Mouse (Mus musculus) heart, postnatal 14 days (tissue): ENCODE data around the gene Pik3r2. TPM values are rescaled to one million over a fixed set of nuclear protein-coding genes. Genes with fewer than 3 reads are reported as not detected.

Source experiments
- DNase-seq, 2 experiments: peaks; one replicate each; pipeline ENCODE4 v3.0.0; 2021 to 2022
- intact Hi-C: fragments of 180-260 bp; cut with DNase I; formaldehyde crosslinking; loops from one replicate; pipeline ENCODE4 v1.15.1; 2025
- total RNA-seq, 2 experiments: library from RNA; stranded (reverse); gene quantifications; 2 replicates each; pipeline ENCODE4 v1.2.3; 2021

Gene Pik3r2
- total RNA-seq, 2 experiments from 2014 or later, result 31.4 to 33.1 TPM

DNA sequence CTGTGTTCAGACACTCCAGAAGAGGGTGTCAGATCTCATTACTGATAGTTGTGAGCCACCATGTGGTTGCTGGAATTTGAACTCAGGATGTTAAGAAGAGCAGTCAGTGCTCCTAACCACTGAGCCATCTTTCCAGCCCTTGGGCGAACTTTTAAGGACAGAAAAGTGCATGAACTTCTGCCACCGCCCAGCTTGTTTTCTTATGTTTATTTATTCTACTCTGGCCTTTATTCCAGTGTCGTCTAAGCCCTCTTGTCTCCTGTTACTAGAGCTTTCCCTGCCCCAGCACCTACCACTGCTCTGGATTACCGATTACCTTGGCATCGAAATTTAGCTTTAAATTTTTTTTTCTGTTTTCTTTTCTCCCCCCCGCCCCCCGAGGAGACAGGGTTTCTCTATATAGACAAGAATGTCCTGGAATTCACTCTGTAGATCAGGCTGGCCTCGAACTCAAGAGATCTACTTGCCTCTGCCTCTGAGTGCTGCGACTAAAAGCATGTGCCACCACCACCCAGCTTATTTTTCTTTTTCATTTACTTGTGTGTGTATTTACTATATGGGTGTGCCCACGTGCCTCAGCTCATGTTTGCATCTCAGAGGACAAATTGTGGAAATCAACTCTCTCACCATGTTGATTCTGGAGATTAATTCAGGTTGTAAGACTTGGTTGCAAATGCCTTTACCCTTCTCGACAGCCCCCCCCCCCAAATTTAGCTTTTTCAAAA, 26.4 kb upstream of the Pik3r2 start:
- intact Hi-C loops, result no loop called here

DNA sequence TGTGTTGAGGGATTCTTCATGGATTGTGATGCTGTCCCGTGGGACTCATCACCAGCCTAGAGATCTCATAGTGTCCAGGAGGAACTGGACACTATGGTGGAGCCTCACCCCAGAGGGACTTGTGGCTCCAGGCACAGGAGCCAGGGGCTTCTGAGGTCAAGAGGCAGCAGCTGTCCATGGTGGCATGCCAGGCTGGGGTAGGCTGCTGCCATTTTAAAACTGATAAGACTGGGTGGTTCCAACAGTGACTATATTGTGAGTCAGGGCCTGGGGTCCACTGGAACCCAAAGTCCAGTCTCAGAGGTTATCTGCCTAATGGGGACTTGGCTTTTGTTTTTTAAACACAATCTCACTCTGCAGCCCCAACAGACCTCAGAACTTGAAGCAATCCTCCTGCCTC, 25.3 kb upstream of the Pik3r2 start:
- no peak for DNase-seq
- intact Hi-C loops, result no loop called here

More for the DNA sequence above, 26.4 kb upstream of the Pik3r2 start:
- no peak for DNase-seq

DNA sequence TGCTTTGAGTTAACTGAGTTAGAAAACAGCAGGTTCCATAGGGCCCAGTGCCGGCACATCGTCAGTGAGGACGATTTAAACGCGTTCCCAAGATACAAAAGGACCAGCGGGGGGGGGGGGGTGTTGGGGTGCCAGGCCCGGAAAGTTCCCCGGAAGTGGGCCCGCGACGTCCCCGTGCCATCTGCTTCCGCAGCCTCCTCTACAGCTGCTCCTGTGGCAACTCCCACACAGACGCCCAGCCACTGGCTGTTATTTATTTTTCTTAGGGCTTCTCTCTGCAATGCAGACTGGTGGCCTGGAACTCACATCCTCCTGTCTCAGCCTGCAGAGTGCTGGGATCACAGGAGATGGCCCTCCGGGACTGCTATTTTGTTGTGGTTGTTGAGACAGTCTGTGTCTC, 24.6 kb upstream of the Pik3r2 start:
- DNase-seq, result no peak
- intact Hi-C loops, result no loop called here

DNA sequence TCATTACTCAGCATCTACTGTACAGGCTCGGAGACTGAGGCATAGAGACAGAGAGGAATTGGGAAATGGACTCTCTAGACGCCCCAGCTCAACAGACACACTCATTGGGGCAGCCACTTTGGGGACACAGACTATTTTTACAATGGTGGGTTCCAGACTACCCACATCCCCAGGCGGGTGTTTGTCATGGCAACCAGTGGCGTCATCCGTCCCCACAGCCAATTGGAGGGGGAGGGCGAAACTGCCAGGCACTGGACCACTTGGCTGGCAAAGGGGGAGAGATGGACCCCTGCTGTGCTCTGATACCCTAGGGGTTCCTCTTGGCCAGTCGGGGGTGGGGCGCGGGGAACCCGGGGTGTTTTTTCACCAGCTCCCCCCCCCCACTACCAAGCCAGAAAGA, 24.1 kb upstream of the Pik3r2 start:
- intact Hi-C loops, result no loop called here
- no peak for DNase-seq

DNA sequence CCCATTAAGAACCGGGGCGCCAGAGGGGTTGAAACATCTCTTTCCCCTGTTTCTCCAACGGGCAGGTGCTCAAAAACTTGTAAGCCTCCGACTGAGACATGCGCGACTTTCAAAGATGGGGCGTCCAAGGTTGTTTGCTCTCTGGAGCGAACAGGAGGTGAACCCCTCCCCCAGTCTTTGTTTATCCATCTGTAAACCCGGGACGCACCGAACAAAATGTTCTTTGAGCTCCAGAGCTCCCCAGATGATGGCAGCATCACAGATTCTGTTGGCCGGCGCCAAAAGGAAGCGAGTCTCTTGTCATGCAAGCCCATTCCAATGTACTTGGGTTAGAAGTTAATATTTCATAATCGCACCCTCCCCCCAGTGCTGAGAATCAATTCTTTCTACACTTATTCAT, 21.8 kb upstream of the Pik3r2 start:
- intact Hi-C loops, result no loop called here
- peak in 1 of 2 experiments; percentile 58 for DNase-seq

DNA sequence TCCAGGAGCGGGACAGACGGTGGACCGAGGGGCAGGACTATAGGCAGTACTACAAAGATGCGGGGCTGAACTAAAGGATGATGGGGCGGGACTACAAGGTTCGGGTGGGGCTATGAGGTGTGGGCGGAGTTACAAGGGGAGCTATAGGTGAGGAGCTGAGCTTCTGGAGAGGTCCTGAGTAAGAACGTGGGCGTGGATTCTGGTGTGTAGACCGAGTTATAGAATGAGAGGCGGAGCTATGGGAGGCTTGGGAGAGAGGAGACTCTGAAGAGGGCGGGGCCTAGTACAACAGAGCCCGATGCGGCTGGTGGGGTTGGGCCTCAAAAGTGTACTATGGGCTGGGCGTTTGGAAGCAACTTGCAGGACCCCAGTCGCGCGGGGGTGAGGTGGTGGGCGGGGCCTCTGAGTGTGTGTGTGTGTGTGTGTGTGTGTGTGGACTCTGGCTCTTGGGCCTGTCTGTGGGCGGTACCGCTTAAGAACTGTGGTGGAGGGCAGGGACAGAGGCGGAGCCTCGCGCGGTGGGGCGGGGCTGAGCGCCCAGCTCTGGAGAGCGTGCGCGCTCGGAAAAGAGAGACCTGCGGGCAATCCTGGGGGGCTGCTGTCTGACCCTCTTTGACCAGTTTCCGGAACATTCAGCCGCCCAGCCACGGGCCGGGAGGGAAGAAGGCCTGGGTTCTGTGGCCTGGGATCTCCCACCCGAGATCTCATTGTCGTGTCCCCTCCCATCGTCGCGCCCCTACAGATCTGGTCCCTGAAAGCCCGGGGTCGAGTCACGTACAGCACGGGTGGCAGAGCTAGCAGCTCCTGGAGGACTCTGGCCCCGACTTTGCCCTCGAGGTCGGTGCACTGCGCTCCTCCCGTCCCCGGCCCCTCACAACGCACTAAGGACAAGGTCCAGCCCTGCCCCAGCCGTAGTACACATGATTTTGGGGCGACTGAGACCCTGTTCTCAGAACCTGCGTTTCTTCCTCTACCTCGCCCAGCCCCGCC, 20.9 kb upstream of the Pik3r2 start:
- peak; percentile 88 for DNase-seq
- intact Hi-C loops, result no loop called here

DNA sequence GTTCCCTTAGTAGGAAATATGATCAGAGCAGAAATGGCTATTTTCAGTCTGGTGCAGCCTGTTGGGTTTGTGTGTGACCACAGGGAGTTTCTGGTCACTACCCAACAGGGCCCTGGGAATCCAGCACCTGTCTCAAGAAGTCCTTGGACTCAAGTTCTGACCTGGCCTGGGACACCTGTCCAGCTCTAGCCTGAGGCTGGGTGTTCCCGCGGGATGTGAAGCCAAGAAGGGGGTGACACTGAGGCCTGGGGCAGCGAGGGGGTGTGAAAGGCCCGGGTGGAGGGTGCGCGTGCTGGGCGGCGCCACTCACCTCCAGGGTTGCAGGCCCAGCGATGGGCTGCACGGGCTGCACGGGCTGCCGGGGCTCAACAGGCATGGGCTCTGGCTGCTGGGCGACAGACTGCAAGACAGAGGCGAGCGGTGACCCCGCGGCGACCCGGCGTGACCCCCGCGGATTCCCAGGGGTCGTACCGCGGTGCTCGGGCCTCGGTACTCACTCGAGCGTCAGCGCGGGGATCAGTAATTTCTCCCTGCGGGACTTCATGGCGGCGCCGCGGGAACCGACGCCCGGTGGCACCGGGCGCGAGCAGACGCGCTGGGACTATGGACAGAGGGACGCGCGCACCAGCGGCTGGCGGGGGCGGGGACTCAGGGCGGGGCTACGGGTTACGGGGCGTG, 20.0 kb upstream of the Pik3r2 start:
- peak; percentile 83 for DNase-seq
- intact Hi-C loops, result no loop called here

DNA sequence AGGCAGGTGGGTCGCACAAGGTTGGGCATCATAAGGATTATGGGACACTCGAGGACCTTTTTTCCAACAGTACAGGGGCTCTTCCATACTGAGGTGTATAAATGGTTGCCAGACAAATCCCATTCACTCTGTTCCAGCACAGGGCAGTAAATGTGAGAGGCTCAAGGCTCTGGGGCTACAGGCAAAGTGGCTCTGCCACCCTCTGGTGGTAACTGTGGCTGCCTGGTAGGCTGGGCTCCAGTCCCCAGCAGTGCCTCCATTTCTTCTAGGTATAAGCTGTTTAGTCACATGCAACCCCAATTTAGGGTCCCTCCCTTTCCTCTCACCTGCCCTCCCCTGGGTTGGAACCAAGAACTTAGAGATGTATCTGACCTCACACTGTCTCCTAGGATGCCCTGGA, 18.9 kb upstream of the Pik3r2 start:
- intact Hi-C loops, result no loop called here
- no peak for DNase-seq

DNA sequence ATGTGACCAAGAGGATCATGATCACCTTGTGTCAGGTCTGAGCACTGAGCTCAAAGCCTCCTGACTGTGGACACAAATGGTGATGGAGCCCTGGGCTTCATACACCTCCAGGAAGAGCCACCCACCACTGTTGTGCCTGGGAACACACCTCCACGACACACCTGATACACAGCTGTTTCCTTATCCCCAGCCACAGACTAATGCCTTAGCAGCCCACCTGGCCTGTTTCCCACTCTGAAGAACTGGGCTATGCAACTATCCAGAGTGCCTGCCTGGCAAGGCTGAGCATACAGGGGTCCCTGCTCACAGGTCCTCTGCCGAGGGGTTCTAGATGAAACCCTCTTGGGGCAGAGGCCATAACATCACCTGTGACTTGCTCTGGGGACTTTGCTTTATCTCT, 17.7 kb upstream of the Pik3r2 start:
- no peak for DNase-seq
- intact Hi-C loops, result no loop called here

DNA sequence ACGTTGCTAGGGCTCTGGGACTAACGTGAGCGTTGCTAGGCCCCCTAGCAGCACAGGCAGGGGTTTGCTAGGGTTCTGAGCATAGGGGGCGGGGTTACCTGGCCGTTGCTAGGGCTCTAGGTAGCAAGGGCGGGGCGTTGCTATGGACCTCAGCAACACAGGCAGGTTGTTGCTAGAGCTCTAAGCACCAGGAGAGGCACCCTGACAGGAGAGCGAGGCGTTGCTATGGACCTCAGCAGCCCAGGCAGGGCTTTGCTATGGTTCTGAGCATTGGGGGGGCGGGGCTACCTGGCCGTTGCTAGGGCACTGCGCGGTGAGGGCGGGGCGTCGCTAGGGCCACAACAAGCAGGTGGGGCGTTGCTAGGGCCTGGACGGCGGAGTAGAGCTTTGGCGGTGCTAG, 16.2 kb upstream of the Pik3r2 start:
- no peak for DNase-seq
- intact Hi-C loops, result no loop called here

DNA sequence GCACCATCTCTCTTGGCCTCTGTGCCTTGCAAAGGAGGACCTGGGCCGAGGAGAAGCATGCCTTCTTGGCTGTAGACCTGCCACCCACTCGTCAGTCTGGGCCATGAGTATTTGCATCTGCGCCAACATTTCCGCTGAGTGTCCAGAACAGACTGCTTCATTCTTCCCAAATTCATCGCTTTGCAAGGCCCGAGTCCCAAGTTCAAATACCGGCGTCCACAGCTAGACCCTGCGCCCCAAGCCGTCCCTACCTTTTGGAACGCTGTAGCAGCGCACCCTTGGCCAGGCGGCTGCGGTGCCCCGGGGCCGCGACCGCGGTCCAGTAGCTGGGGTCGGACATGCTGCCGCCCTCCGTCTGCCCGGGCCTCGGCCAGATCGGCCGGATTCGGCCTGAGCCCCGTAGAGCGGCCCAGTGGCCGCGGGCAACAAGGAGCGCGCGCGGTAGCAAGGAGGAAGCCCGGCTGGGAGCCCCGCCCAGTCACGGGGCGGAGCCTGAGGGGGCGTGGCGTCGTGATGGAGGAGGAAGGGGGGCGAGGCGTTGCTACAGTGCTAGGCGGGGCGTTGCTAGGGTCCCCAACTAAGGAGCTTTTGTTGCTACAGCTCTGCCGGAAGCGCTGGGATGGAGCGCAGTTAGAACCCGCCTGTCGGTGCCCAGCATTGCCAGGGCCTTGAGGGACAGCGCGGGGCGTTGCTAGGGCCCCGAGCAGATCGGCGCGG, 15.6 kb upstream of the Pik3r2 start:
- peak; percentile 97 to 99 for DNase-seq
- intact Hi-C loops, result no loop called here

DNA sequence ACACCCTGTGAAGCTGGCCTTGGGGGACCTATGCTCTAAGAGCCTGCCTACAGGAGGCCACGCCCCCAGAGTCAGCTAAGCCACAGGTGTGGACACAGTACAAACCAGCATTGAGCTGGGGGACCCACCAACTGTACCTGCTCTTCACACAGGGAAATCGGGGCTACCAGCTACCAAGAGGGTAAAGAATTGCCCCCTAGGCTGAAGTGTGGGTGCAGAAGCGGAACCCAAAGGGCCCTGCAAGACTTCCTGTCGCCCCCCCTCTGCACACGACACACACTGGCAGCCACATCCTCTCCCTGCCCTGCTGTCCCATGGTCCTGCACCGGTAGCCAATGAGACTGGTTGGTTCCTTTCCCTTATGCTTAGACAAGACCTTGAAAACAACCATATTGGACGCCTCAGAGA, 14.8 kb upstream of the Pik3r2 start:
- intact Hi-C loops, result no loop called here
- no peak for DNase-seq

DNA sequence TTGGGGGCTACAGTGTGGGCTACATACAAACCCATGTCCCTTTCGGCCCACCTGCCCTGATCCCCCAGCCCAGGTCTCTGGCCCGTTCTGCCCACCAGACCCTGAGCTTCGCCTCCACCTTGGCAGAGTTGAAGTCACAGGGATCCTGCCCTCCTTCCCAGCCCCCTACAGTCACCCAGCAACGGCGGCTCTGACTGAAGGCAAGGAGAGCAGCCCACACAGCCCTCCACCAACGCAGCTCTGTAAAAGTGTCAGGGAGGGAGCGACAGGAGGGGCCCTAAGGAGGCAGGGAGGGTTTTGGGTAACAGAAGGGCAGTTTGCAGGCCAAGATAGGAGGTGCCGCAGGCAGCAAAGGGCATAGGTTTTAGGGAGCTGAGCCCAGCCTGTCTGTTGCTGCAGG, 14.3 kb upstream of the Pik3r2 start:
- intact Hi-C loops, result no loop called here

DNA sequence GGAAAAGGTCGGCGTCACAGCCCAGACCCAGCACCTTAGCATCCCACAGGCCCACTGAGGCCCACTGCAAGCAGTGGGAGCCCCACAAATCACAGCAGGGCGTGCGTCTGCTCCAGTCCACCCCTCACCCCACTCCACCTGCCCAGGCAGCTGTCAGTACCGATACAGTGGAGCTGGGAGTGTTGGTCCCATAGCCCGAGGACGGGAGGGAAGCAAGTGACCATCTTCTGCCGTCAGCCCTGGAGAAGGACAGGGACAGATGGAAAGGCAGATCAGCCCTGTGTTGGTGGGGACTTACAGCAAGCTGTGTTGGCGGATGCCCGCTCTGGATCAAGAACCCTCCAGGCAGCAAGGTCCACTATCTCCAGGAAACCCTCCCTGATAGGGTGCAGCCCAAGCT, 12.5 kb upstream of the Pik3r2 start:
- DNase-seq, result no peak
- intact Hi-C loops, result no loop called here

More for the DNA sequence above, 14.3 kb upstream of the Pik3r2 start:
- no peak for DNase-seq

DNA sequence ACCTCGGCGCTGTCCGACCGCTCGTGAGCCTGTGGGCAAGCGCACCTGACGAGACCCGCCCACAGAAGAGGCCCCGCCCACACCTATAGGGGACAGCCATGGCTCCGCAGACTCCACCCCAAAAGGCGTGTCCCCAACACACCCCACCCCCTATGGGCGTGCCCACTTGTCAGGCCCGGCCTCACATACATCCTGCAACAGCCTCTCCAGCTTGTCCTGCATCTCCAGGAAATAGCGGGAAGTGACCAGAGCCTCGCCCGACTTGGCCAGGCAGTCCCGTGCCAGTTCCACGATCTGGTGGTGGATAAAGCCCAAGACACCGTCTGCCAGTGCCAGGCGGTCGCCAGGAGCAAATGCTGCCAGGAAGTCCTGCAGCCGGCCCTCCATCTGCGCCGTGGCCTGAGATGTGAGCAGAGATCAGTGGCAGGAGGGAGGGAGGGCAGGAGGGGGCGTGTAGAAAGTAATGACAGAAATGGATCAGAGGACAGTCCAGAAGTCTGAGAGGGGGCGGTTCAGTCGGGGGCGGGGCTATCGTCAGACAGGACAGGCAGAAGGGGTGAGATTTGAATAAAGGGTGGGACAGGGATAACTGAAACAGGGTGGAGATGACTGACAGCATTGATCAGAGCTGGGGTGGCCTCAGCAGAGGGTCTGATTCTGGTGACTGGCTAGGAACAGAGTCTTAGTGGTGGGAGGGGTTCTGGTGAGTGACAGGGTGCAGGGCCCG, 11.6 kb upstream of the Pik3r2 start:
- no peak for DNase-seq
- intact Hi-C loops, result no loop called here

DNA sequence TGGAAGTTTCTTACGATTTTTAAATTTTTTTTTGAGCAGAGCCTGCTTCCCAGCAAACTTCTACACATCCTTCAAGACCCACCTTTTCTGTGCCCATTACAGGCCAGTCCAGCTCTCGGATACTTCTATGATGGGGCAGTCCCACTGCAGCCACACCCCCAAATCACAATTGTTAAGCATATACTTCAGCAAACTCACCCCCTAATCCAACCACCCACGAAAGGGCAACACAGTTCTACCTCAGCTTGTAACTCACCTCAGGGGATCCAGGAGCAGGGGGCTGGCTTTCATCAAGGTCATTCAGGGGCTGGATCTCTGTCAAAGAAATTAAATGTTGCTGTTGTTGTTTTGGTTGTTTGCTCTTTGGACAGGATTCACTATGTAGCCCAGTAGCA, 10.5 kb upstream of the Pik3r2 start:
- no peak for DNase-seq

DNA sequence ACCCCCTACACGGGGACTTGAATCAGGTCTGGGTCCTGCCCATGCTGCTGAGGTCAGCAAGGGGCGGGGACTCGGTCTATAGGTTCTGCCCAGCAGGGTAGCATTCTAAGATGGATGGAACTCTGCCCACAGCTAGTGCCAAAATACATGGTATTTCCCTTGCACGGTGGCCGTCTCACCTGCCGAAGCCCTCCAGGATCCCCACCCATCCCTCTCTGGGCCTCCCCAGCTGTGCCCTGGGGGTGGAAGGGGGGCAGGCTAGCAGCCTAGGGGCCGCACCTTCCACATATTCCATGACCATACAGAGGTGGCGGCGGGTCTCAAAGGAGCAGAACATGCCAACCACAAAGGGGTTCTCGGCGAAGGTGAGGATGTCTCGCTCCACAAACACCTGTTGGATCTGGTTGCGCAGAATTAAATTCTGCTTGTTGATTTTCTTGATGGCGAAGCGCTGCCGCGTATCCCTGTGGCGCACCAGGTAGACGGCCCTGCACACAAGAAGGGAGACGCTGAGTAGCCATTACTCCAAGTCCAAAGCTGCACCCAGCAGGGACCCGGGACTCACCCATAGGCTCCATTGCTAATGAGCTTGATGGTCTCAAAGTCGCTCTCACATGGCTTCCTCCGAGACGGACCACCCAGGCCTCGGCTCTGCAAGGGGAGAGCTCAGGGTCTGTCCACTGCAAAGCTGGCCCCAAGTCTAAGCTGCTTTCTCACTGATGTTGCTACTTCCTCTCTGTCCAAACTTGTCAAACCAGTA, 10.0 kb upstream of the Pik3r2 start:
- intact Hi-C loops, result no loop called here
- DNase-seq, result no peak

More for the DNA sequence above, 10.5 kb upstream of the Pik3r2 start:
- intact Hi-C loops, result no loop called here

DNA sequence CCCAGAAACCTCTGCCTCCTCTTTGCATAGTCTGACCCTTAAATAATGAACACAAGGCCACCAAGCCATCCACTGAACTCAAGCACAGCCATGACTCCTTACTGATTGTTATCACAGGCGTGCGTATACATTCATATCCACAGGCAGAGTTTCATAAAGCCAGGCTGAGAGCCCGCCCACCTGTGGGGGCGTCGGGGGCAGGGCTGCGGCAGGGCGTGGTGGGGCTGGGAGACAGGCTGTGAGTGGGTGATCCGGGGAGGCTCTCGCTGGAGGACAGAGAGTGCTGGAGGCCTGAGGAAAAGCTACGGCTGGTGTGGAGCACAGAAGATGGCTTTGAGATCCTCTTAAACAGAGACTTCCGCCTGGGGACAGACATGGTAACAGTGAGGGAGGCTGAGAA, 3.6 kb upstream of the Pik3r2 start:
- DNase-seq, result no peak
- intact Hi-C loops, result loop anchor here (5.0 kb wide), 1 partner anchor 483 kb away; no protein-coding TSS in a partner anchor
